Mouse (Mus musculus) lung, adult 2 months (tissue): ENCODE data around the gene Fkbp1a.

Experiments used
- CTCF ChIP-seq: fragments of 200-500 bp; IDR thresholded peaks from 2 replicates; pipeline ENCODE4 v1.5.1; 2011; ENCODE audit warnings: mild to moderate bottlenecking, low read length, control low read depth; ENCODE audit not compliant: insufficient read depth
- POLR2A ChIP-seq: fragments of 200-500 bp; IDR thresholded peaks from 2 replicates; pipeline ENCODE4 v1.6.1; 2011; ENCODE audit warnings: low read depth, mild to moderate bottlenecking, control low read depth, low read length, borderline replicate concordance; ENCODE audit errors: extremely low read depth

DNA sequence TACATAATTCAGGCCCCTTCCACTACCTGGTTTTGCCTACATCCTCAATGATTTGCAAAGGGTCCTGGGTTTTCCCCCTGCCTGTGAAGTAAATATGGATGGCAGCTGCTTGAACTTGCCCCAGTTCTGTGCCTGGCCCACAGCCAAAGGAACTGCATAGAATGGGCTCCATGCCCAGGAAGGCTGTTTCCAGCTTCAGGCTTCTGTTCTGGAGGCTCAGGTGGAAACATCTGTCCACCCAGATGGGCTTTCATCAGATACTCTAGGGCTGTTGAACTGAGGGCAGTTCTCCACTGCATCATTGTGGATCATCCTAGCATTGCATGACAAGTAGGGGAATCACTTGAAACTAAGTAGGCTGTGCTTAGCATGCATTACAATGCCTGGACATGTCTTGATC is 30.1 kb upstream of the Fkbp1a start:
- TF ChIP-seq CTCF (no peak), POLR2A (no peak)
